Mouse (Mus musculus) lung, adult 2 months (tissue): ENCODE results near the gene Mtmr1.

ENCODE experiments used
- CTCF ChIP-seq: fragments of 200-500 bp; IDR thresholded peaks from 2 replicates; pipeline ENCODE4 v1.5.1; 2011; ENCODE audit warnings: mild to moderate bottlenecking, low read length, control low read depth; ENCODE audit not compliant: insufficient read depth
- POLR2A ChIP-seq: fragments of 200-500 bp; IDR thresholded peaks from 2 replicates; pipeline ENCODE4 v1.6.1; 2011; ENCODE audit warnings: low read depth, mild to moderate bottlenecking, control low read depth, low read length, borderline replicate concordance; ENCODE audit errors: extremely low read depth

DNA sequence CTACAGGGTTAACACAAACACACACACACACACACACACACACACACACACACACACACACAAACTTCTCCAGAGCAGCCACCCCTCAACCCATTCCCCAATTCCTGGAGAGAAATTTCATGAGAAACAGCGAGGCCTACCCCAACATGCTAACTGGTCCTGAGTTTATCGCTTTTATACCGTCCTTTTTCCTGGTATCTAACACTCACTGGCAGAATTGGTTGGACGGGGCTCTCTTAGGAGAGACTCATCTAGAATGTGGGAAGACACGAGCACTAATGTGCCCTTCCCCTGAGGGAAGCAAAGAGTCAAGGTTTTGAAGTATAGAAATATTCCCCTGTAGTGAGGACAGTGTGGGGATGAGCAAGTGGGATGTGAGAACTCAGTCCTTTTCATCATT is 66.3 kb downstream of the Mtmr1 start:
- TF ChIP-seq POLR2A = no peak
- no peak for TF ChIP-seq CTCF
